Mouse (Mus musculus) heart, adult 11 months (tissue): Measurements from ENCODE around the gene Cd59b.

ENCODE experiments used
- DNase-seq: peaks from one replicate; pipeline ENCODE4 v3.0.0; 2022

Gene Cd59b

DNA sequence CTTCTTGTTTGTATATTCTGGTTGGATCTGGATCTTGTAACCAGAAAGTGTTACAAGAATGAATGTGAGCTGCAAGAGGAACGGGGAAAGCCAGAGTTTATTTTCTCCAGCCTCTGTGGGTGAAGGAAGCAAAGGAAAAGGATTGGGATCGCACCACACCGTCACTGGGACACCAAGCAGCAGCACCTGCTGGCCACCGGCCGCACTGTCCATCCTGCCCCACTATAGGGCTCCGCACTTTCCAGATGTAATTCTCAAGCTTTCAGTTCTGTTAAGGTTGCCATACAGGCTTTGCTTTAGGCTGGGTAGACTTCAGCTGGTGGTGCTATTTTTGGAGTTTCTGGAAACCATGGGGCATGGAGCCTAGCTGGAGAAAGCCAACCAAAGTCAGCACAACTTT is 50.7 kb downstream of the Cd59b start:
- DNase-seq = no peak

DNA sequence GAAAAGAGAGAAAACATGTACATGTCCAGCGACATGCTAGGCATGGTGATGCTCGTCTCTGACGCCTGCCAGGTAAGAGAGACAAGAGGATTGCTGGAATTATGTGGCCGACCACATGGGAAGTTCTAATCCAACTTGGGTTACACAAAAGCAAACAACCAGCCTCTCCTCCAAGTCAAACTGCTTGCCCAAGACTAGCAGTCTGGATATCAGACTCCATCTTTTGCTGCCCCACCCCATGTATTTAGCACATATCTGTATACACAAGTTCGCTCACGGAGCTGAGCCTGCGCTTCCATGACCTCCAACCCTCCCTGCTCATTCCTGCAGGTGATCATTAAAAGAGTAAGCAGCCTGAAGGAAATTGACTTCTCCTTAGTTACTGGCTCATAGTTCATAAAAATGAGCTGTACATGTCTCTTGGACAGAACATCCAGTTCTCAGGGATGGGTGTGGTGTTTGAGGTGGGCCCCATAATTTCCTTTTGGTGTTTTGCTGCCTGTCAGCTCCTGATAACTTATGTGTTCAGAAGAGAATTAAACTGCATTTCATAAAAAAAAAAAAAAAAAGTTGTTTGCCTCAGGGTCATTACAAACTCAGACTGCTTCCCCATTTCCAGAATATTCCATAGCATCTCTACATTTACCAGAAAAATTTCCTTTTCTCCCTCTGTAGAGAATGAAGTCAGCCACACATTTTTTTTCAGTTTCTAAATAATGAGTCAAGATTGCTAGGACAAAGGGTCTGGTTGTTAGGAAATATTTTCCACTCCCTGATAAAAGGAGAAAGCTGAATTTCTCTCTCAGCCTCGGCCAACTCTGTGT is 52.2 kb downstream of the Cd59b start:
- DNase-seq = peak; percentile 94

DNA sequence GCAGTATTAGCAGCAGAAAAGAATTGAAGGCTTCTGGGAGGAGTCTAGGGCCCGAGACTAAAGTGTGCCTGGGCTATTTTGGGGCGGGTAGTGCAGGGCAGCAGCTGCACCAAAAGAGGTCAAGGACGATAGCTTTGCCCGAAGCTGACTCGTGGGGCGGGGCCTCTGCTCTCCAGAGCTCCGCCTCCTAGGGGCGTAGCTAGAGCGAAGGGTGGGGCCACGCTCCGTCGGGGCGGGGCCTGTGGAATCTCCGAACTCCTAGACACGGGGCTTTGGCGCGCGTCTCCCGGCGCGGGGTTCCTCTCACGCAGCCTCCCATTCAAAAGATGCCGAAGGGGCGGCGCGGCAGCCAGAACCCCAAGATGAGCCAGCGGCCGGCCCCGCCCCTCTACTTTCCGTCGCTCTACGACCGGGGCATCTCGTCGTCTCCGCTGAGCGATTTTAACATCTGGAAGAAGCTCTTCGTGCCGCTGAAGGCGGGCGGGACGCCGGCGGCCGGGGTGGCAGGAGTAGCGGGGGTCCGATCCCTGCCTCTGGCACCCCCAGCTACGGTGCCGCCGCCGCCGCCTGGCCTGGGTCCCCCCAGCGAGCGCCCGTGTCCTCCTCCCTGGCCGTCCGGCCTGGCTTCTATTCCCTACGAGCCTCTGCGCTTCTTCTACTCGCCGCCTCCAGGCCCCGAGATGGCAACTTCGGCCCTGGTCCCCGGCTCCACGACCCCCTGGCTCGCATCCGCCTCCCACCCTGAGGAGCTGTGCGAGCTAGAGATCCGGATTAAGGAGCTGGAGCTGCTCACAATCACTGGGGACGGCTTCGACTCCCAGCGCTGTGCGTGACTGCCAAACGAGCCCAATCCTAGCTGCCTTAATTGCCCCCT is 53.1 kb downstream of the Cd59b start, which contains the start of gene A930018P22Rik:
Gene A930018P22Rik, plus strand, starts transcription at position 265 of the 874 bp plus-strand sequence.
- DNase-seq = peak; percentile 99

- no peak for DNase-seq
Observed at GRCm38 (mm10) chr2:104123540-104123939, 53.9 kb downstream of the Cd59b start.

DNA sequence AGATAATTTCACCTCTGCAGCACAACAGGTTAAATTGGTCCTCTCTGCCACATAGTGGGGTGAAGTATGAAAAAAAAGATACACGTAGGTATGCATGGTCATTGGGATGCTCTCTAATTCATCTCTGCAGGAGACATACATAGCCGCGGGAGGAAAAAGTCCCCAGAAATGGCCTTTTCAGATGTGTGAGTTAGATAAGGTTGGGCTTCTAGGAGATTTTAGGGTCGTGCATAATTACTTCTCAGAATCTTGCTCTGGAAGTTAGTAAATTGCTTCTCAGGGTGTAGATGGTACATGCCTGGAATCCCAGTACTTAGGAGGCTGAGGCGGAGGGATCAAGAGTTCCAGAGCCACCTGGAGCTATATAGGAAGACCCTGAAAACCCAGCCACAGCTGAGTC is 54.4 kb downstream of the Cd59b start:
- no peak for DNase-seq

GRCm38 (mm10) chr2:104128803-104129531 is 59.3 kb downstream of the Cd59b start:
- DNase-seq = peak; percentile 92

- peak; percentile 93 for DNase-seq
Observed at GRCm38 (mm10) chr2:104130165-104130564, 60.5 kb downstream of the Cd59b start.

DNA sequence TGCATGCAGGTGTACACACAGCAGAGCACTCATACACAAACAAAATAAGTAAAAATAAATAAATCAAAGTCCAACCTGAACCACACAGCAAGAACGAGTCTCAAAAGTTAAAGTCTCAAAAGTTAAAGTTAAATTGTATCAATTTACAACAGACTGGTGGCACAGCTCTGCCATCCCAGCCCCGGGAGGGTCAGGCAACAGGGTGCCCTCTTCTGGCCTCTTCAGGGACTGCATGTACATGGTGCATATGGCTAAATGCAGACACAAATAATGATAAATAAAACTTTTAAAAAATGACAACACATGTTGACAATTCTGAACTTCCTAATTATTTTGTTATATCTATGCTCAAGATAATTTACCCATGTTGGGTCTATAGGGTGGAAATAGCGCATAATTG is 61.3 kb downstream of the Cd59b start:
- no peak for DNase-seq

DNA sequence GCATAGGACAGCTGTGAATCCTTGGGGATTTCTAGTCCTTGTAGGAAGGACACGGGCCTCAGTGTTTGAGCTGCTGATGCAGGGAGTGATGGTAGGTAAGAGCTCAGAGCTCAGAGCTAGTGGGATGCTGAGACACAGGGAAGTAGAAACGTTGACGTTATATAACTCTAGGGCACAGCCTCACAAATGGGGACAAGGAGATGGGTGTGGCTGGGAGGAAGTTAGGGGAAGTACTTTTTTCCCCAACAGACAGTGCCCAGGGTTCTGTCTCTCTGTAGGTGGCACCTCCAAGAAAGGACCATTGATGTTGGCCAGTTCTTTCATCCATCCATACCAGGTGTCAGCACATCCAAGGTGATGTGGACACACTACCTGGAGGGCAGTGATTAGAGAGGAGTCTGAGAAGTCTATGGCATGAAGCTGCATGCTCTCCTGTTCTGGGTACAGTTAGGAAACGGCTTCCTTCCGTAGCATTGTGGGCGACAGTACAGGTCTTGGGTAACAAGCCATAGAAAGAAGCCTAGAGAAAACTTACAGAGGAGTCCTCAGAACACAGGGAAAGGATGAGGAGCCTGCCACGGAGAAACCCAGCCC is 62.7 kb downstream of the Cd59b start:
- no peak for DNase-seq

DNA sequence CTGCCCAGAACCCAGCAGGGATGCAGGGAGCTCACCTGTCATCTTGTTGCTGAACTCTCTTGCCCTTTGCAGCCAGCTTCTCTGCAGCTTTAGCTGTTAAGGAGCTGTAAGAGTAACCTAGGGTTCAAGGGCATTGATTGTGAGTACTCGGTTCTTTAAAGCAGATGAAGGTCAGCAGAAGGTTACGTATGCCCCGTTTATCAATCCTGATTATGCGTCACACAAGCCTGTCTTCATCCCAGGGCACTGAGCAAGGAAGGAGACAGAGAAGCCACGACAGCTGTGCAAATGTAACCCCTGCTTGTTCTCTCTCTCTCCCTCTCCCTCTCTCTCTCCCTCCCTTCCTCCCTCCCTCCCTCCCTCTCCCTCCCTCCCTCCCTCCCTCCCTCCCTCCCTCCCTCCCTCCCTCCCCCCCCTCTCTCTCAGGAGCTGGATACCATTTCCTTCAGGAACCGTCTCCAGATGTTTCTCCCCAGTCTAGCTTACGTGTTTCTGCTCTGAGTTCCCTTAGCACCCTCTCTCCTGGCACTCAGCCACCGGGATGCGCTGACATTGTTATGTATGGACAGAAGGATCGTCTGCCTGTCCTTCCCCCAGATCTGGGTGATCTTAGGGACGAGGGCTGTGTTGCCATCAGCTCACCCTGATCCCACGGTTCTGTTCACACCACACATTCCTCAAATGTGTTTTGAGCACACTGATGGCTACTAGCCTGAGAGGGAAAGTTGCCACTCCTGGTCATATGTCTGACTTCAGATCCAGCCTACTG is 63.6 kb downstream of the Cd59b start:
- no peak for DNase-seq

DNA sequence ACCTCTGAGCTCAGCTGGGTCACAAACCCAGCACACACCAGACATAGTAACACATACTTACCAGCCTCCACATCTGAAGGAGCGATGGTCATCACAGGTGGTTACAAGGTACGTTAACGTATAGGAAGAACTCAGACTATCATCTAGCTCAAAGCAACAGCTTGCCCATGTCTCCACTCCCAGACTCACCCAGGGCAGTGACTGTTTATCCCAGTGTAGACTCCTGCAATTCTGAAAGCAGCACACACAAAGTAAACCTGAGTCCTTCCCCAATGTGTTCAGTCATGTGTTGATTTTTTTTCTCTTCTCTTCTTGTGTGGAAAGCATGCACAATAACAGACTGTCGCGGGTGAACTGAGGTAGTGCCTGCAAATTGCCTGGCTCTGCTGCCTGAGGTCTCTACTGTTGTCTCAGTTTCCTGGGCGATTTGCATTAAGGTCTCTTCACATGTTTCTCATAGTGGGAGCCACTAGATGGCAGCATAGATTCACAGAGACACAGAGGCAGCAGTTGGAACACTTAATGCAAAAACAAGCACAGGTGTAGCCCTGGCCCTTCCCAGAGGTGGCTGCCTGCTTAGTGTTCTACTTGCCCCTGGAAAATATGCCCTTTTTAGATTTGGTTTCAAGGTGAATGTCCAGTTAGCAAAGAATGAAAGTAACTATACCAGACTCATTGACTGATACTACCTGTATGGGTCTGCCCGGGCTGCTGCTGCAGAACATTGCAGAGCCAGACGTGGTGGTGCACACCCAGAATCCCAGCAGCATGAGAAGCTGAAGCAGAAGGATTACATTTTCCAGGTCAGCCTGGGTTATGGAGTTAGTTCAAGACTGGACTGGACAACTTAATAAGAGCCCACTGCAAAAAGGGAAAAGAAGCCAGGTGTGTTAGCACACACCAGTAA is 64.8 kb downstream of the Cd59b start:
- DNase-seq = no peak

DNA sequence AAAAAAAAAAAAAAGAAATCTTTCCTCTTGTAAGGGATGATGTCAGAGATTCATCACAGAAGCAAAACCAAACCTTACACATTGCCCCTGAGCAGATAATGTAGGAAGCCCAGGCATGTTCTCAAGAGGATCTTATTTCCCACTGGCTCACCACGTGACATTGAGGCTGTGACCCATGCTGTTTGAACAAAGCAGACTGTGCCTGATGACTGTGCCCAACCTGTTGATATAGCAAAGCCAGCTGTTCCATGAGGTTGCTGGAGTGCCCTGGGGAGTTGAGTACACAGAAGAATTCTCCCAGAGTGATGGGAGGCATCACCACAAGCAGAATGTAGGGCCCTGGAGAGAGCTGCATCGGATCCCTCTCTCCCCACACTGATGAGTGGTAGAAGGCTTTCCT is 66.3 kb downstream of the Cd59b start:
- no peak for DNase-seq
